Mouse (Mus musculus) adrenal gland, postnatal 36 days (tissue): ENCODE results near the gene Ndufb10. TPM values are rescaled to one million over a fixed set of nuclear protein-coding genes. Genes with fewer than 3 reads are reported as not detected.

Experiments
- total RNA-seq, 2 experiments: library from RNA; stranded (reverse); gene quantifications; 2 replicates each; pipeline ENCODE4 v1.2.3; 2021

The Ndufb10 gene
- total RNA-seq, 2 experiments from 2014 or later = 239 to 246 TPM

Other genes with a start within 250 kb of the Ndufb10 start
- gene Mlst8, start 245.4 kb downstream of the Ndufb10 start, total RNA-seq = 10 to 100 TPM; 22.8 to 24.3 TPM
- 10 to 100 TPM; 14.7 to 25.7 TPM for gene Caskin1, start 235.9 kb downstream of the Ndufb10 start, total RNA-seq
- gene Traf7, start 196.5 kb downstream of the Ndufb10 start, total RNA-seq = 100 to 1,000 TPM in 1 of 2 experiments, 10 to 100 TPM in 1; 94.7 to 118 TPM
- gene Rab26, start 190.3 kb downstream of the Ndufb10 start, total RNA-seq = 1 to 10 TPM in 1 of 2 experiments, under 1 TPM in 1; 0.70 to 1.3 TPM
- 10 to 100 TPM; 46.9 to 49.1 TPM for gene Pkd1, start 174.6 kb downstream of the Ndufb10 start, total RNA-seq
- 100 to 1,000 TPM in 1 of 2 experiments, 10 to 100 TPM in 1; 79.2 to 103 TPM for gene Tsc2, start 91.8 kb downstream of the Ndufb10 start, total RNA-seq
- gene Nthl1, start 91.8 kb downstream of the Ndufb10 start, total RNA-seq = 1 to 10 TPM; 7.8 TPM
- 10 to 100 TPM; 48.0 to 88.5 TPM for gene Slc9a3r2, start 74.2 kb downstream of the Ndufb10 start, total RNA-seq
- not detected for gene Npw, start 66.0 kb downstream of the Ndufb10 start, total RNA-seq
- gene Zfp598, start 54.8 kb downstream of the Ndufb10 start, total RNA-seq = 10 to 100 TPM; 47.5 to 51.1 TPM
- 1 to 10 TPM; 1.7 to 2.0 TPM for gene Syngr3, start 34.5 kb downstream of the Ndufb10 start, total RNA-seq
- gene Gfer, start 28.3 kb downstream of the Ndufb10 start, total RNA-seq = 10 to 100 TPM; 34.5 to 42.0 TPM
- 1 to 10 TPM; 4.5 to 6.1 TPM for gene Noxo1, start 28.2 kb downstream of the Ndufb10 start, total RNA-seq
- gene Tbl3, start 16.8 kb downstream of the Ndufb10 start, total RNA-seq = 10 to 100 TPM; 36.0 to 38.5 TPM
- not detected for gene Rnf151, start 6.4 kb downstream of the Ndufb10 start, total RNA-seq
- gene Rps2, start 6.4 kb downstream of the Ndufb10 start, total RNA-seq = 100 to 1,000 TPM; 720 to 747 TPM
- under 1 TPM in 1 of 2 experiments, not detected in 1; 0.40 TPM for gene Rpl3l, start 3.3 kb upstream of the Ndufb10 start, total RNA-seq
- gene Msrb1, start 12.2 kb upstream of the Ndufb10 start, total RNA-seq = 10 to 100 TPM; 84.2 to 86.1 TPM
- 1 to 10 TPM; 1.8 to 2.2 TPM for gene Hs3st6, start 28.5 kb upstream of the Ndufb10 start, total RNA-seq
- 1 to 10 TPM; 1.0 to 1.1 TPM for gene Meiob, start 79.8 kb upstream of the Ndufb10 start, total RNA-seq
- gene Hagh, start 115.7 kb upstream of the Ndufb10 start, total RNA-seq = 100 to 1,000 TPM in 1 of 2 experiments, 10 to 100 TPM in 1; 97.1 to 102 TPM
- 10 to 100 TPM; 22.7 to 39.8 TPM for gene Fahd1, start 125.9 kb upstream of the Ndufb10 start, total RNA-seq
- 1 to 10 TPM; 4.1 to 4.3 TPM for gene Igfals, start 141.5 kb upstream of the Ndufb10 start, total RNA-seq
- 10 to 100 TPM; 47.7 to 57.9 TPM for gene Nubp2, start 161.9 kb upstream of the Ndufb10 start, total RNA-seq
- gene Spsb3, start 162.2 kb upstream of the Ndufb10 start, total RNA-seq = 10 to 100 TPM; 31.2 to 34.7 TPM
- 10 to 100 TPM; 41.0 to 42.3 TPM for gene Eme2, start 170.6 kb upstream of the Ndufb10 start, total RNA-seq
- 100 to 1,000 TPM; 109 to 177 TPM for gene Mrps34, start 170.6 kb upstream of the Ndufb10 start, total RNA-seq
- 100 to 1,000 TPM in 1 of 2 experiments, 10 to 100 TPM in 1; 51.3 to 113 TPM for gene Nme3, start 172.0 kb upstream of the Ndufb10 start, total RNA-seq
- 100 to 1,000 TPM in 1 of 2 experiments, 10 to 100 TPM in 1; 82.1 to 126 TPM for gene Mapk8ip3, start 212.5 kb upstream of the Ndufb10 start, total RNA-seq
- 10 to 100 TPM; 25.1 to 26.4 TPM for gene Jpt2, start 236.2 kb upstream of the Ndufb10 start, total RNA-seq